Mouse (Mus musculus): ENCODE data around the gene Calhm3. TPM values are rescaled to one million over a fixed set of nuclear protein-coding genes. Genes with fewer than 3 reads are reported as not detected.

The Calhm3 gene
- polyA plus RNA-seq (2011; ENCODE audit: insufficient read depth, insufficient read length, low replicate concordance, missing spikeins): not detected in 2 replicates

GRCm38 (mm10) chr19:47157664-47158063 is at the start of gene Calhm3:
Gene Calhm3, minus strand, starts transcription at chr19:47157764.
- Histone ChIP-seq H3K27ac (ENCODE audit: control insufficient read depth, insufficient read depth, low read depth, low read length, poor library complexity) (no peak within 1 kb of the TSS), H3K4me3 (replicated peaks; ENCODE audit: control insufficient read depth, low read depth, low read length) (no peak within 1 kb of the TSS), H3K4me1 (ENCODE audit: control insufficient read depth, insufficient read depth, low read length) (no peaks in the 10 kb centered on the region)
- WGBS: 83% methylated on average over 11 of the region's 11 CpGs
- TF ChIP-seq POLR2A (IDR thresholded peaks at IDR 0.05; ENCODE audit: borderline replicate concordance, control insufficient read depth, low read depth, low read length): no peak
- no peak for TF ChIP-seq CTCF (IDR thresholded peaks at IDR 0.05; ENCODE audit: control insufficient read depth, insufficient read depth, low read length)

- 78% methylated on average over 1 of the region's 1 CpGs for WGBS
- Histone ChIP-seq H3K27ac (ENCODE audit: control insufficient read depth, insufficient read depth, low read depth, low read length, poor library complexity) (no peak overlapping the region), H3K4me1 (ENCODE audit: control insufficient read depth, insufficient read depth, low read length) (no peaks in the 10 kb centered on the region), H3K4me3 (replicated peaks; ENCODE audit: control insufficient read depth, low read depth, low read length) (no peak overlapping the region)
- no peak for TF ChIP-seq POLR2A (IDR thresholded peaks at IDR 0.05; ENCODE audit: borderline replicate concordance, control insufficient read depth, low read depth, low read length)
- TF ChIP-seq CTCF (IDR thresholded peaks at IDR 0.05; ENCODE audit: control insufficient read depth, insufficient read depth, low read length): no peak
These were observed 48.6 kb upstream of the Calhm3 start for GRCm38 (mm10) chr19:47206126-47206525.

GRCm38 (mm10) chr19:47204653-47205052 is 47.1 kb upstream of the Calhm3 start:
- Histone ChIP-seq H3K27ac (ENCODE audit: control insufficient read depth, insufficient read depth, low read depth, low read length, poor library complexity) (no peak overlapping the region), H3K4me1 (ENCODE audit: control insufficient read depth, insufficient read depth, low read length) (no peaks in the 10 kb centered on the region), H3K4me3 (replicated peaks; ENCODE audit: control insufficient read depth, low read depth, low read length) (no peak overlapping the region)
- TF ChIP-seq CTCF (IDR thresholded peaks at IDR 0.05; ENCODE audit: control insufficient read depth, insufficient read depth, low read length) (no peak), POLR2A (IDR thresholded peaks at IDR 0.05; ENCODE audit: borderline replicate concordance, control insufficient read depth, low read depth, low read length) (no peak)
- 79% methylated on average over 6 of the region's 6 CpGs for WGBS

- WGBS: 85% methylated on average over 6 of the region's 6 CpGs
- TF ChIP-seq POLR2A (IDR thresholded peaks at IDR 0.05; ENCODE audit: borderline replicate concordance, control insufficient read depth, low read depth, low read length): no peak
- Histone ChIP-seq H3K27ac (ENCODE audit: control insufficient read depth, insufficient read depth, low read depth, low read length, poor library complexity) (no peak overlapping the region), H3K4me3 (replicated peaks; ENCODE audit: control insufficient read depth, low read depth, low read length) (no peak overlapping the region), H3K4me1 (ENCODE audit: control insufficient read depth, insufficient read depth, low read length) (no peaks in the 10 kb centered on the region)
These were observed 45.5 kb upstream of the Calhm3 start for GRCm38 (mm10) chr19:47203042-47203441.

- 73% methylated on average over 6 of the region's 6 CpGs for WGBS
- H3K27ac ChIP-seq (ENCODE audit: control insufficient read depth, insufficient read depth, low read depth, low read length, poor library complexity): no peak overlapping the region
- H3K4me3 ChIP-seq (replicated peaks; ENCODE audit: control insufficient read depth, low read depth, low read length): no peak overlapping the region
- no peak for TF ChIP-seq CTCF (IDR thresholded peaks at IDR 0.05; ENCODE audit: control insufficient read depth, insufficient read depth, low read length)
- TF ChIP-seq POLR2A (IDR thresholded peaks at IDR 0.05; ENCODE audit: borderline replicate concordance, control insufficient read depth, low read depth, low read length): no peak
- H3K4me1 ChIP-seq (ENCODE audit: control insufficient read depth, insufficient read depth, low read length): no peaks in the 10 kb centered on the region
These were observed 44.9 kb upstream of the Calhm3 start for GRCm38 (mm10) chr19:47202429-47202828.

- WGBS: 75% methylated on average over 12 of the region's 12 CpGs
These were observed 44.4 kb upstream of the Calhm3 start for GRCm38 (mm10) chr19:47201972-47202371.

GRCm38 (mm10) chr19:47198671-47199350 is 41.2 kb upstream of the Calhm3 start:
- TF ChIP-seq CTCF (IDR thresholded peaks at IDR 0.05; ENCODE audit: control insufficient read depth, insufficient read depth, low read length): no peak
- no peak for TF ChIP-seq POLR2A (IDR thresholded peaks at IDR 0.05; ENCODE audit: borderline replicate concordance, control insufficient read depth, low read depth, low read length)
- no peak overlapping the region for H3K4me3 ChIP-seq (replicated peaks; ENCODE audit: control insufficient read depth, low read depth, low read length)
- no peaks in the 10 kb centered on the region for H3K4me1 ChIP-seq (ENCODE audit: control insufficient read depth, insufficient read depth, low read length)
- WGBS: 80% methylated on average over 13 of the region's 13 CpGs
- H3K27ac ChIP-seq (ENCODE audit: control insufficient read depth, insufficient read depth, low read depth, low read length, poor library complexity): no peak overlapping the region

More at GRCm38 (mm10) chr19:47201972-47202371, 44.4 kb upstream of the Calhm3 start:
- Histone ChIP-seq H3K27ac (ENCODE audit: control insufficient read depth, insufficient read depth, low read depth, low read length, poor library complexity) (no peak overlapping the region), H3K4me3 (replicated peaks; ENCODE audit: control insufficient read depth, low read depth, low read length) (no peak overlapping the region), H3K4me1 (ENCODE audit: control insufficient read depth, insufficient read depth, low read length) (no peaks in the 10 kb centered on the region)
- TF ChIP-seq POLR2A (IDR thresholded peaks at IDR 0.05; ENCODE audit: borderline replicate concordance, control insufficient read depth, low read depth, low read length) (no peak), CTCF (IDR thresholded peaks at IDR 0.05; ENCODE audit: control insufficient read depth, insufficient read depth, low read length) (no peak)

GRCm38 (mm10) chr19:47192158-47192557 is 34.6 kb upstream of the Calhm3 start:
- Histone ChIP-seq H3K27ac (ENCODE audit: control insufficient read depth, insufficient read depth, low read depth, low read length, poor library complexity) (no peak overlapping the region), H3K4me3 (replicated peaks; ENCODE audit: control insufficient read depth, low read depth, low read length) (no peak overlapping the region), H3K4me1 (ENCODE audit: control insufficient read depth, insufficient read depth, low read length) (no peaks in the 10 kb centered on the region)
- WGBS: 90% methylated on average over 5 of the region's 5 CpGs
- TF ChIP-seq POLR2A (IDR thresholded peaks at IDR 0.05; ENCODE audit: borderline replicate concordance, control insufficient read depth, low read depth, low read length) (no peak), CTCF (IDR thresholded peaks at IDR 0.05; ENCODE audit: control insufficient read depth, insufficient read depth, low read length) (no peak)

All from bone marrow, adult 2 months (tissue).